ENCODE assay signal across 8 mouse cellular contexts in the genomic region with DNA sequence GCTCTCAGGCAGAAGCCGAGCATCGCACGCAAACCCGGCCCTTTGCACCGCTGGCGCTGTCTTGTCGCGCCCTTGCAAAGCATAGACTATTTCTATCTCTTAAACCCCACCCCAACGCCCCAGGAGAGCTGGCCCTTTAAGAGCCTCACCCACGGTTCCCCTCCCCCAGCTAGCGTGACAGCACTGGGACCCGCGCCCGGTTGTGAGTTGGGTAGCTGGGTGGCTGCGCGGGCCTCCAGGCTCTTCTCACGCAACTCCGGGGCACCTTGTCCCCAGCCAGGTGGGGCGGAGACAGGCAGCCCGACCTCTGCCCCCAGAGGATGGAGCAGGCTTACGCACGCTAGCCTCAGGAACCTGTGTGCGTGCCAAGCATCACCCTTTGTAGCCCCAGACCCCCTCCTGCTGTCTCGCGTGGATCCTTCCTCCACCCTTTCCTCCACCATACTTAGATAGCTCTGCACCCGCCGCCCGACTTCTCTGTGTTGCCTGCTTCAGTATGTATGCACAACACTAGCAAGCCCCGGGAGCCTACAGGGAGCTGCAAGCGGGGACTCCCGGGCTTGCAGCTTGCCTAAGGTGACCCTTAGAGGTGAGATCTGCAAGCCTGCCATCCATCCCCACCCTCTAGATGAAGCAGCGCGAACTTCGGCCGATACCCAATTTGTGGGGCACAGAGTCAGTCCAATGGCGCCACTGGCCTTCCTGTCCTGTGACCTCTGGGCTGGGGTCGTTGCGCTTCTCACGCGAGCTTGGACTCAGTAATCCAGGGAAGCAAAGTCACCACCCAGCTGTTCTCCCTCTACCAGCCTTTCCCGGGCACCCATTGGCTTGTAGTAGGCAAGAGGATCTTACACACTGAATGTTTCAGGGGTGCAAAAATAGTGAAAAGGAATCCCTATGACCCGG. TPM values are rescaled to one million over a fixed set of nuclear protein-coding genes. Genes with fewer than 3 reads are reported as not detected.
A peak's percentile ranks its signal among the peaks of the same experiment; 100 is the strongest.
DNase-seq lines count a peak whose midpoint lies in the region; ATAC-seq lines count a peak whose summit lies in the region.

No protein-coding gene starts in this region.

- peak; percentile 37 for DNase-seq in CD4-positive, CD25-positive, alpha-beta regulatory T cell, adult 2 months (ENCODE audit: low read depth, low spot score)
- peak; percentile 37 for DNase-seq in embryo, embryonic 9.5 days (ENCODE audit: extremely low spot score)
- peak; percentile 56 to 65 for DNase-seq in heart, adult 18-20 months
- DNase-seq in kidney, adult 11 months, result peak; percentile 60
- peak; percentile 63 to 76 for DNase-seq in left cerebral cortex, postnatal 36 days (ENCODE audit: low spot score in 2 of 2)
- DNase-seq in midbrain, embryonic 10.5 days (ENCODE audit: low spot score), result peak; percentile 37

- H3K9me3 ChIP-seq in midbrain, embryonic 10.5 days (replicated peaks), result no peaks in the 10 kb centered on the region
- no peaks in the 10 kb centered on the region for H3K9me3 ChIP-seq in stomach, embryonic 16.5 days (replicated peaks; ENCODE audit: control insufficient read depth, low read length)

- no peaks in the 10 kb centered on the region for H3K36me3 ChIP-seq in midbrain, embryonic 10.5 days
- H3K36me3 ChIP-seq in stomach, embryonic 16.5 days (ENCODE audit: control insufficient read depth, insufficient read depth, low read length), result no peaks in the 10 kb centered on the region

- H3K9ac ChIP-seq in stomach, embryonic 16.5 days (ENCODE audit: low read length), result peak overlapping the region; percentile 47

- H3K4me3 ChIP-seq in midbrain, embryonic 10.5 days, result peak overlapping the region; percentile 65
- H3K4me3 ChIP-seq in stomach, embryonic 16.5 days (replicated peaks; ENCODE audit: low read length), result peak overlapping the region; percentile 45

- intact Hi-C loops in left cerebral cortex, postnatal 36 days (cut with DNase I), result no loop called here

- H3K4me1 ChIP-seq in midbrain, embryonic 10.5 days, result peaks cover 21% of the 10 kb centered on the region
- H3K4me1 ChIP-seq in stomach, embryonic 16.5 days (ENCODE audit: control insufficient read depth, insufficient read depth, low read length), result peaks cover 14% of the 10 kb centered on the region

- WGBS in midbrain, embryonic 10.5 days, result under 1% methylated on average over 42 of the region's 42 CpGs
- WGBS in stomach, embryonic 16.5 days, result 2% methylated on average over 42 of the region's 42 CpGs

- H3K4me2 ChIP-seq in stomach, embryonic 16.5 days (ENCODE audit: low read depth, low read length), result peak overlapping the region; percentile 70

- peaks cover 62% of the 10 kb centered on the region for H3K27me3 ChIP-seq in midbrain, embryonic 10.5 days (ENCODE audit: low read depth, poor library complexity, severe bottlenecking)
- H3K27me3 ChIP-seq in stomach, embryonic 16.5 days (ENCODE audit: control insufficient read depth, insufficient read depth, low read length), result peaks cover 24% of the 10 kb centered on the region

- H3K27ac ChIP-seq in midbrain, embryonic 10.5 days (replicated peaks), result peak overlapping the region; percentile 1
- no peak overlapping the region for H3K27ac ChIP-seq in stomach, embryonic 16.5 days (ENCODE audit: low read length)

- no peak for ATAC-seq in CD4-positive, CD25-positive, alpha-beta regulatory T cell, adult 4 months
- ATAC-seq in stomach, embryonic 16.5 days (ENCODE audit: insufficient read depth, low FRiP score), result peak; percentile 29; the same call in 1 of the 2 replicates

RNA-seq across cellular contexts. Expression of gene Cyp1a1, which starts 8.9 kb away (rescaled TPM):
- not detected for polyA plus RNA-seq in CD4-positive, CD25-positive, alpha-beta regulatory T cell, adult 4 months (2017; shearing (Covaris generic))
- under 1 TPM; 0.15 to 0.39 TPM for total RNA-seq in heart, adult 18-20 months (2021)
- total RNA-seq in left cerebral cortex, postnatal 36 days (2021), result under 1 TPM in 1 of 2 experiments, not detected in 1; 0.22 TPM
- polyA plus RNA-seq in midbrain, embryonic 10.5 days (2016; fragmentation: Nextera tagmentation; extraction: Ambion mirVana), result 0.04 TPM in 1 of 2 replicates, not detected in the other
- polyA plus RNA-seq in stomach, embryonic 16.5 days (2015; fragmentation: Nextera tagmentation; extraction: Ambion mirVana), result 0.05 TPM in 1 of 2 replicates, not detected in the other

RNA-seq across cellular contexts. Expression of gene Edc3, which starts 11.7 kb away (rescaled TPM):
- polyA plus RNA-seq in CD4-positive, CD25-positive, alpha-beta regulatory T cell, adult 4 months (2017; shearing (Covaris generic)), result 10 to 100 TPM; 30.2 to 30.5 TPM
- 1 to 10 TPM; 4.7 to 6.6 TPM for total RNA-seq in heart, adult 18-20 months (2021)
- total RNA-seq in left cerebral cortex, postnatal 36 days (2021), result 10 to 100 TPM; 13.2 to 14.9 TPM
- polyA plus RNA-seq in midbrain, embryonic 10.5 days (2016; fragmentation: Nextera tagmentation; extraction: Ambion mirVana), result 42.8 and 46.6 TPM in 2 replicates
- 28.6 and 32.9 TPM in 2 replicates for polyA plus RNA-seq in stomach, embryonic 16.5 days (2015; fragmentation: Nextera tagmentation; extraction: Ambion mirVana)

RNA-seq across cellular contexts. Expression of gene Cyp1a2, which starts 13.1 kb away (rescaled TPM):
- polyA plus RNA-seq in CD4-positive, CD25-positive, alpha-beta regulatory T cell, adult 4 months (2017; shearing (Covaris generic)), result not detected
- total RNA-seq in heart, adult 18-20 months (2021), result not detected
- total RNA-seq in left cerebral cortex, postnatal 36 days (2021), result not detected
- not detected in 2 replicates for polyA plus RNA-seq in midbrain, embryonic 10.5 days (2016; fragmentation: Nextera tagmentation; extraction: Ambion mirVana)
- polyA plus RNA-seq in stomach, embryonic 16.5 days (2015; fragmentation: Nextera tagmentation; extraction: Ambion mirVana), result not detected in 2 replicates

RNA-seq across cellular contexts. Expression of gene Csk, which starts 43.2 kb away (rescaled TPM):
- 100 to 1,000 TPM; 110 to 150 TPM for polyA plus RNA-seq in CD4-positive, CD25-positive, alpha-beta regulatory T cell, adult 4 months (2017; shearing (Covaris generic))
- total RNA-seq in heart, adult 18-20 months (2021), result 10 to 100 TPM; 23.7 to 30.6 TPM
- total RNA-seq in left cerebral cortex, postnatal 36 days (2021), result 10 to 100 TPM; 36.7 to 38.6 TPM
- 38.9 and 41.5 TPM in 2 replicates for polyA plus RNA-seq in midbrain, embryonic 10.5 days (2016; fragmentation: Nextera tagmentation; extraction: Ambion mirVana)
- polyA plus RNA-seq in stomach, embryonic 16.5 days (2015; fragmentation: Nextera tagmentation; extraction: Ambion mirVana), result 26.6 and 27.9 TPM in 2 replicates
